Mouse (Mus musculus): ENCODE measurements around the gene Stat4. TPM values are rescaled to one million over a fixed set of nuclear protein-coding genes. Genes with fewer than 3 reads are reported as not detected.
A peak's percentile ranks its signal among the peaks of the same experiment; 100 is the strongest.

The Stat4 gene
- polyA plus RNA-seq, 1 experiment from 2014 or later: 1.0 TPM

DNA sequence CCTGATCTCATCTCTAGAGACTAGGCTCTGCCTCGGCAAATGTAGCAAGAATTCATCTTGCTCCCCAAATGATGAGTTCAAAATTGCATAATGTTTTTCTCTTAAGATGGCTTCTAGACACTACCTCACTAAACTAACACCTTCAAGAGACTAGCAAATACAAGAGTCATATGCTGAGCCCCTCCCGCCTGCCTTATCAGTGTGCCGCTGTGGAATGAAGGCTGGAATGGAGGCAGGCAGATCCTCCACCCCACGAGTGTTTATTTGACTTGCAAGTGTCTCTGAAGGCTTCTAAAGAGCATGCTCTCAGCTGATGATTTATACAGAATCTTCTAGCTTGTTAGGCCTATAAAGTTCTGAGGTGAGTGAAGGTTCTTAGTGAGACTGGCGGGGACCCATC, 11.4 kb upstream of the Stat4 start:
- H3K4me3 ChIP-seq (replicated peaks; ENCODE audit: low read depth, low read length): no peak overlapping the region
- no peaks in the 10 kb centered on the region for H3K4me1 ChIP-seq (replicated peaks; ENCODE audit: insufficient read depth, low read length)
- no peak overlapping the region for H3K9ac ChIP-seq (ENCODE audit: low read depth, low read length)
- H3K9me3 ChIP-seq (replicated peaks; ENCODE audit: low read length): no peaks in the 10 kb centered on the region
- no peak for DNase-seq (ENCODE audit: low spot score)
- H3K27me3 ChIP-seq (ENCODE audit: insufficient read depth, low read length): no peaks in the 10 kb centered on the region
- H3K36me3 ChIP-seq (ENCODE audit: insufficient read depth, low read length): no peaks in the 10 kb centered on the region
- TF ChIP-seq CTCF (IDR thresholded peaks at IDR 0.05; ENCODE audit: low read depth): no peak
- H3K4me2 ChIP-seq (ENCODE audit: low read length): no peak overlapping the region
- ATAC-seq (replicated peaks; ENCODE audit: low FRiP score, low read depth): no peak
- no peak overlapping the region for H3K27ac ChIP-seq
- WGBS: 71% methylated on average over 5 of the region's 5 CpGs

DNA sequence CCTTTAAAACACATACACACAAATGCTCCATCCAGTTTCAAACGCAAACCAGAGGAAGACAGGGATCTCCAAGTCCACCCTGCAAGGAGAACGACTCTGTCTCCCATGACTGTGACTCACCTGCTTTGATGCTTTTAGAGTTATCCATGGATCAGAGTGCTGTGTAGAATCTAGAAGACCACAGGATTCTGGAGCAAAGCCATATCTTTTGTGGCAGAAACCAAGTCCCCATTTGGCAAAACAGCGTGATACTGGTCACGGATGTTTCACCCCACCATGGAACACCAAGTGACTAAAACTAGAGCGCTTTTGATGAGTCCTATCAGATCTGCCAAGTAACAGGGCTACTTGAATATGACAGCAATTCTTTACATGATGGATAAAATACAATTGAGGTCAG, 7.9 kb upstream of the Stat4 start:
- no peak for TF ChIP-seq CTCF (IDR thresholded peaks at IDR 0.05; ENCODE audit: low read depth)
- DNase-seq (ENCODE audit: low spot score) (no peak), ATAC-seq (replicated peaks; ENCODE audit: low FRiP score, low read depth) (no peak)
- Histone ChIP-seq H3K36me3 (ENCODE audit: insufficient read depth, low read length) (no peaks in the 10 kb centered on the region), H3K9me3 (replicated peaks; ENCODE audit: low read length) (no peaks in the 10 kb centered on the region), H3K27ac (no peak overlapping the region), H3K9ac (ENCODE audit: low read depth, low read length) (no peak overlapping the region), H3K4me2 (ENCODE audit: low read length) (no peak overlapping the region), H3K27me3 (ENCODE audit: insufficient read depth, low read length) (no peaks in the 10 kb centered on the region), H3K4me3 (replicated peaks; ENCODE audit: low read depth, low read length) (no peak overlapping the region), H3K4me1 (replicated peaks; ENCODE audit: insufficient read depth, low read length) (no peaks in the 10 kb centered on the region)
- 91% methylated on average over 5 of the region's 5 CpGs for WGBS

DNA sequence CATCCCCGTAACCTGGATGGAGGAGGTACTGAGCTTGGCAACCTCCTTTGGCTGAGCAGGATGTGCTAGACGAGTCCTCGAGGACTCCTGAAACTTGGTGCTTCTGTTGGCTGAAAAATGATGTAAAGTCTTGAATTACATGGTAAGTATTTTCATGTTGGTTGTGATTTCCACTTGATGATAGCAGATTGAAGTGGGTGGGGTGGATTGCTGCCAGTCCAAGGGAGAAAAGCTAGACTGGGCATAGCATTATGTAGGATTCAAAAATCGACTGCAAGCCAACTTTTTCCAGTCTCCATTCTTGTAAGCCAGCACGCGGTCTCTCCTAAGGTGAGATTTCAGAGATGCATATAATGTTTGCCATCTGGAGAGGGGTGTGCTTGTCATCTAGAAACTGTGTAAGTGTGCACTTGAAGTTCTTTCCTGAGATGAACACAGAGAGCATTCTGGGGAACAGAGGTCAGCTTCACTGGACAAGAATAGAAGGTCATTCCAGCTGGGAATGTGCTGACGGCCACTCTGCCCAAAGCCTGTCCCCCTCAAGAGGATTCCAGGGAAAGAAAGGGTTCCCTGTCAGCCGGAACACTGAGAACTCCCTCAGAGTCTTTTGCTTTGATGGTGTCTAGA, 5.1 kb downstream of the Stat4 start:
- H3K4me2 ChIP-seq (ENCODE audit: low read length): no peak overlapping the region
- ATAC-seq (replicated peaks; ENCODE audit: low FRiP score, low read depth): no peak
- TF ChIP-seq CTCF (IDR thresholded peaks at IDR 0.05; ENCODE audit: low read depth): no peak
- no peak for DNase-seq (ENCODE audit: low spot score)
- no peak overlapping the region for H3K4me3 ChIP-seq (replicated peaks; ENCODE audit: low read depth, low read length)
- no peaks in the 10 kb centered on the region for H3K9me3 ChIP-seq (replicated peaks; ENCODE audit: low read length)
- H3K9ac ChIP-seq (ENCODE audit: low read depth, low read length): no peak overlapping the region
- whole genome bisulfite sequencing: 73% methylated on average over 8 of the region's 8 CpGs
- no peak overlapping the region for H3K27ac ChIP-seq
- no peaks in the 10 kb centered on the region for H3K36me3 ChIP-seq (ENCODE audit: insufficient read depth, low read length)
- H3K4me1 ChIP-seq (replicated peaks; ENCODE audit: insufficient read depth, low read length): no peaks in the 10 kb centered on the region
- H3K27me3 ChIP-seq (ENCODE audit: insufficient read depth, low read length): no peaks in the 10 kb centered on the region

DNA sequence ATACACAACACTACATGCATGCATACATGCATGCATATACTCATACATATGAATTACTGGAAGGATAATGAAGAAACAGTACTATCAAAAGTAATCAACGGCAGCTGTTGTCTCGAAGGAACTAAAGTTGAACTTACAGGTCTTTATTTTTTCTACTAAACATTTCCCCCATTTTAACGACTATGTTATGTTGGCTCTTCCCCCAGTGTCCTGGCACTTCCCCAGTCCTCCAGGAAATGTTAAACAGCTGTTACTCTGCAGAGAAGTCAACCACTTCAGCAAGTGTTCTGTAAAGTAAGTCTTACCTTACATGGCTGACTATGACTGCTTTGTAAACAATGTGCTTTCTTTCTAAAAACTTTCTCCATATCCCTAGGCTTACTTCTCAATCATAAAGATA, 9.1 kb downstream of the Stat4 start:
- H3K4me3 ChIP-seq (replicated peaks; ENCODE audit: low read depth, low read length): no peak overlapping the region
- no peaks in the 10 kb centered on the region for H3K9me3 ChIP-seq (replicated peaks; ENCODE audit: low read length)
- no peak overlapping the region for H3K9ac ChIP-seq (ENCODE audit: low read depth, low read length)
- no peaks in the 10 kb centered on the region for H3K27me3 ChIP-seq (ENCODE audit: insufficient read depth, low read length)
- no peaks in the 10 kb centered on the region for H3K4me1 ChIP-seq (replicated peaks; ENCODE audit: insufficient read depth, low read length)
- WGBS: 42% methylated on average over 3 of the region's 3 CpGs
- DNase-seq (ENCODE audit: low spot score): peak; percentile 71
- no peak for ATAC-seq (replicated peaks; ENCODE audit: low FRiP score, low read depth)
- no peak overlapping the region for H3K27ac ChIP-seq
- no peak for TF ChIP-seq CTCF (IDR thresholded peaks at IDR 0.05; ENCODE audit: low read depth)
- H3K36me3 ChIP-seq (ENCODE audit: insufficient read depth, low read length): no peaks in the 10 kb centered on the region
- no peak overlapping the region for H3K4me2 ChIP-seq (ENCODE audit: low read length)

DNA sequence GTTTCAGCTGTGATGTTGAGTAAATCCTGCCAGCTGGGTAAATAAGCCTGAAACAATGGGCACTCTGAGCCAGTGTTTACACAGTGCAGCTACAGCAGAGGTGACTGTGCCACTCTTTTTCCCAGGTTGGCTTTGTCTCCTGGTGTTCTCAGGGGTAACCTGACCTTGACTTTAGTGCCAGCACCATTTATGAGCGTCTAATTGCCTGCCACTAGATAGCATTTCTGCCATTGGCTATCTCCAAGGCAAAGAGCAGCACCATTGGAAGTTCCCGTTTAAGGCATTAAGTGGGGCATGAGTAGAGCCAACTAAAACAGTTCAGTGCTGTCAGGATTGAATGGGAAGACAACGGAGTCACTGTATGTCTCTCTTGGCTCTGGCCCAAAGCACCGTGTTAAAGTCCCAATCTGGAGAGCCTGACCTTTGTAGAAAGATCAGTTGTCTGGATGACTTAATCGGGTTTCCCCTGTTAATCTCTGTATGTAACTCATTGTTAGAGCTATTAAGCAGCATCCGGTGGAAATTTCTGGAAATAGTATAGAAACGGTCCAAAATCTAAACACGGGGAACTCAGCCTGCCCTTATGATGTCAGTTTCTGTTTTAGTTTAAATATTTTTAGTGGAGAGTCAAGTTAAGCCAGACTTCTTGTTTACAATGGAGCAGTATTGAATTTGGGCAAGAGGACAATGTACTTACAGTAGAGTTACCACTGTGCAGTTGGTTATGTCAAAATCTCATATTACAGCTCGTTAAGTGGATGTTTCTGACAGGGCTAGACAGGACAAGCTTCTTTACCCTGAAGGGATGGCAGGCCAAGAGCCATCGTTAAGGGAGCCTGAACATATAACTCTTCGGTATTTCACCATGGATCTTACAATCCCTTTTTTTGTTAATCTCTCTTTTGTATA, 10.1 kb downstream of the Stat4 start:
- TF ChIP-seq CTCF (IDR thresholded peaks at IDR 0.05; ENCODE audit: low read depth): no peak
- H3K9ac ChIP-seq (ENCODE audit: low read depth, low read length): no peak overlapping the region
- H3K27ac ChIP-seq: peak overlapping the region; percentile 31; the same call in 1 of the 2 replicates
- H3K4me2 ChIP-seq (ENCODE audit: low read length): peak overlapping the region; percentile 6; the same call in 1 of the 2 replicates
- no peaks in the 10 kb centered on the region for H3K4me1 ChIP-seq (replicated peaks; ENCODE audit: insufficient read depth, low read length)
- H3K4me3 ChIP-seq (replicated peaks; ENCODE audit: low read depth, low read length): no peak overlapping the region
- WGBS: 41% methylated on average over 11 of the region's 11 CpGs
- no peaks in the 10 kb centered on the region for H3K9me3 ChIP-seq (replicated peaks; ENCODE audit: low read length)
- H3K27me3 ChIP-seq (ENCODE audit: insufficient read depth, low read length): no peaks in the 10 kb centered on the region
- H3K36me3 ChIP-seq (ENCODE audit: insufficient read depth, low read length): no peaks in the 10 kb centered on the region
- ATAC-seq (replicated peaks; ENCODE audit: low FRiP score, low read depth) (no peak), DNase-seq (ENCODE audit: low spot score) (peak; percentile 67)

DNA sequence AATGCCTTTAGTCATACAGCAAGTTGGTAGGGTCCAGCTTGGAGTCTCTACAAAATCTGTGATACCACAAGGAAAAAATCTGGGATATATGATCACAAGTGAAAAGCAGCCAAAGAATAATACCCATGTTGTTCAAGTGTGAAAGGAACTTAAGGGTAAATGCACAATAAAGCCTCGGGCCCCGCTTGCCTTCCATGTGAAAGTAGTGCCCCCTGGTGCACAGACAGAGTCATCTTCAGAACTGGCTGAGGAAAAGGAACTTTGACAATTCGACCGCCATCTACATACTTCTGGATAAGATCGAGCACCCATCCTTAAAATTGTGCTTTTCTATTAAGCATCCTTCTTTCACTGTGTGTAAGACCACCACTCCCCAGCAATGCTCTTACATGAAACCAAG, 11.6 kb downstream of the Stat4 start:
- peak; percentile 72 for TF ChIP-seq CTCF (IDR thresholded peaks at IDR 0.05; ENCODE audit: low read depth)
- H3K4me2 ChIP-seq (ENCODE audit: low read length): no peak overlapping the region
- no peaks in the 10 kb centered on the region for H3K4me1 ChIP-seq (replicated peaks; ENCODE audit: insufficient read depth, low read length)
- no peaks in the 10 kb centered on the region for H3K9me3 ChIP-seq (replicated peaks; ENCODE audit: low read length)
- no peak overlapping the region for H3K27ac ChIP-seq
- no peaks in the 10 kb centered on the region for H3K36me3 ChIP-seq (ENCODE audit: insufficient read depth, low read length)
- 57% methylated on average over 5 of the region's 5 CpGs for WGBS
- no peaks in the 10 kb centered on the region for H3K27me3 ChIP-seq (ENCODE audit: insufficient read depth, low read length)
- H3K9ac ChIP-seq (ENCODE audit: low read depth, low read length): no peak overlapping the region
- no peak overlapping the region for H3K4me3 ChIP-seq (replicated peaks; ENCODE audit: low read depth, low read length)
- no peak for ATAC-seq (replicated peaks; ENCODE audit: low FRiP score, low read depth)
- peak; percentile 59 for DNase-seq (ENCODE audit: low spot score)

All from kidney, postnatal 0 days (tissue).